Mouse (Mus musculus) frontal cortex, postnatal 14 days (tissue): ENCODE measurements around the gene Acp2.

Experiments used
- DNase-seq, 2 experiments: peaks; one replicate each; pipeline ENCODE4 v3.0.0; 2022; ENCODE audit warnings: low spot score in 2 of 2

Gene Acp2

GRCm38 (mm10) chr2:91202222-91202971 lies at the start of gene Acp2, which contains the start of gene Nr1h3:
TSS of gene Acp2 (plus strand) at chr2:91202885.
TSS of gene Nr1h3 (minus strand) at chr2:91202834.
- peak; percentile 89 to 94 for DNase-seq

DNA sequence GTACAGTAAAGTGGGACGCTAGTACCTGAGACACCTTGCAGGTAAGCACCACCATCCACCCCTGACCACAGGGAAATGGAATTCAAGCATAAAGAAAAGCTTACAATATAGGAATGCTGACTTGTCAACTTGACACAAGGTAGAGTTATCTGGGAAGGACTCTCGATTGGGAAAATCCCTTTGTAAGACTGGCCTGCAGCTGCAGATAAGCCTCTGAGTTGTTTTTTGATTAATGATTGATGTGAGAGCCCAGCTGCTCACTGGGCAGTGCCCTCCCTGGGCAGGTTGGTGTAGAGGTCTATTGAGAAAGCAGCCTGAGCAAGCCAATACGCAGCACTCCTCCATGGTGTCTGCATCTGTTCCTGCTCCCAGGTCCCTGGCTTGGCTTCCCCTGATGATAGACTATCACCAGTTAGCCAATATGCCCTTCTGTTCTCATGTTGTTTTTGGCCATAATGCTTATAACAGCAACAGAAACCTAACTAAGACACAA lies 49.8 kb upstream of the Acp2 start:
- DNase-seq, result no peak

- no peak for DNase-seq
These were observed 48.6 kb upstream of the Acp2 start for GRCm38 (mm10) chr2:91154091-91154490.

- no peak for DNase-seq
These were observed 45.5 kb upstream of the Acp2 start for GRCm38 (mm10) chr2:91157002-91157752.

- no peak for DNase-seq
These were observed 42.1 kb upstream of the Acp2 start for GRCm38 (mm10) chr2:91160591-91160990.

- no peak for DNase-seq
These were observed 39.7 kb upstream of the Acp2 start for GRCm38 (mm10) chr2:91162952-91163351.

DNA sequence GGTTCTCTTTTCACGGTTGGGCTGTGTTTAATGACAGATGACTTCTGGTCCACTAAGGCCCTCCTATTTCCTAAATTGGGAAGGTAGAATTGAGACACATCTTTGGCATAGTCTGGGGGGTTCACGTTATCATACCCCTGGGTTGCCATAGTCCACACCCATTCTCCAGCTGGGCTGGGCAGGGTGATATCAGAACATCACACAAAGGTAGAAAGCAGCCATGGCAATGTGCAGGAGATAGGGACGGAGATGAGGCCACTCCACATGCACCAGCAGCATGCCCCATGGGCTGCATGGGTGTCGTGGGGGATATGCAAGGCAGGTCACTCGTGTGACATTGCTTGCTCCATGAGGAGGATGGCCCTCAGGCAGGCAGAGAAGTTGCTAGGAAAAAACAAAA lies 39.2 kb upstream of the Acp2 start:
- no peak for DNase-seq

DNA sequence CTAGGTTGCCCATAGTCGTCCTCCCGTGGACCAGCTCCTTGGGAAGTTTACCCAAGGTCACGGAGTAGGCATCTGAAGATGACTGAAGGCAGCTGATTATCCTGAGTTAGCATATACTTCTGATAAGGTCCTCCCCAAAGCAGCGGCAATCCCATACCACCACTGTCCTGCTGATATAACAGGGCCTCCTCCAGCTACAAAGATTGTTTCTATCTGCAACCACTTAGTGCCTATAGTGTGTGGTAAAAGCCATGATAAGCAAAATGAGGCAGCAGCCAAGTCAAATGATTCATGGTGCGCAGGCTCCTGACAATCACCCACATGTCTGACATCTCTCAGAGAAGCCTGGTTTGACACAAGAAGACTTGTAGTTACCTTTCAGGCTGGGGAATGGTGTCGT lies 37.7 kb upstream of the Acp2 start:
- DNase-seq, result no peak

- no peak for DNase-seq
These were observed 35.1 kb upstream of the Acp2 start for GRCm38 (mm10) chr2:91167629-91168028.

DNA sequence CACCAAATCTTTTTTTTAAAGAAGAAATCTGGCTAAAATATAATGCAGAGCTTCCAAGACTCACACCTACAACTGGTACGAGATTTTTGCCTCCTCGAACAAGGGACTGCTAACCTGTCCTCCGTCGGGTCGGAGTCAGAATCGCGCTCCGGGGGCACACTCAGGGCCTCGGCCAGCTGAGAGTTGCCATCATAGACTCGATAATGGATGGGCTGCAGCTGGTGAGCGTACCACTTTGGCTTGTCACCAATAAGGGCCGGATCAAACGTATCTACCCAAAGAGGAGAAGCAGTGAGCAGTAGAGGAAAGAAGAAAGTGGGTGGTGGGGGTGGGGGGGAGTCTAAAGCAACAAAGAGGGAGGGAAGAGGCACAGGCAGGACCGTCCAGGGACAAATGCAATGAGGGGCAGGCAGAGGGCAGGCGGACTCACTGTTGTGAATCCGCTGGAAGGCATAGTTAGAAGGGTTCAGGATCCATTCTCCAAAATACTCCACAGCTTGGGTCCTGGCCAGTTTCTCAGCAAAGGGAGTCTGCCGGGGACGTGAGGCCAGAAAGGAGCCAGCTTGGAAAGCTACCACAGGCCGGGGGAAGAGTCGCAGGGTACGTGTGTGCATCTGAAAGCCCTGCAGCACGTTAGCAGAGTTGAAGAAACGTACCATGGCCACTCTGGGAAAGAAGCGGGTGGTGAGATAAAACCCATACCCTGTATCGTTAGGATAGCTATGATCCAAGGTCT lies 32.9 kb upstream of the Acp2 start:
- no peak for DNase-seq

GRCm38 (mm10) chr2:91175490-91175889 lies 27.2 kb upstream of the Acp2 start:
- DNase-seq, result no peak

DNA sequence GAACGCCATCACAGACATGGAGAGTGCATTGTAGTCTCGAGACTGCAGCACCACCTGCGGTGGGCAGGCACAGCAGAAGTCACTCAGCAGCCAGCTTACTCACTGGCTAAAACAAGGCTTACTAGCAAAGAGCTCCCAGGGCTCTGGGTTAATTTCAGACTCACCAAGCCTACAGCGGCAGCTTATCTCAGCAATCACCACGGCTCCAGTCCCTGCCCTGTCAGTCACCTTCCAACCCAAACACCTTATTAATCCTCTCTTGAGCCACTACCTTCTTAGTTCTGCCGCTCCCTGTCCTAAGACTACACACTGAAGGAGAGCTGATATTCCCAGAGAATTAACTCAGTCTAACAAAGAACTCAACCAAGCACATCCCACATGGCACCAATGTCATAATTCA lies 26.5 kb upstream of the Acp2 start:
- DNase-seq, result no peak

GRCm38 (mm10) chr2:91179825-91180224 lies 22.9 kb upstream of the Acp2 start:
- DNase-seq, result no peak

- DNase-seq, result no peak
These were observed 22.0 kb upstream of the Acp2 start for GRCm38 (mm10) chr2:91180706-91181105.

DNA sequence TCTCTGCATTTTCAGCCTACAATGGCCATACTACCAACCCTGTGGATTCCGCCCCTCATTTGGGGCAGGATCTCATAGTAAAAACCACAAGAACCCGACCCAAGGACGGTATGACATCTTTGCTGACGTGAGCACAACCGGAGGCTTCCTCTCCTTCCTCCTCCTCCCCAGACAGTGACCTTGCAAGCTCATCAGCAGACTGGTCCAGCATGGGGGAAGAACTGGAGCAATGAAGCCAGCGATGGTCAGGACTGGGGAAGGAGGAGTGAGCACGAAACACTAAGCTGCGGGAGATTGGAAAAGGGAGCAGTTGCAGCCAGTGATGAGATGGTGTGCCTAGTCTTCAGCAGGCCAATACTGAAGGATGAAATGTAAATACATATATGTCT lies 20.7 kb upstream of the Acp2 start:
- DNase-seq, result no peak

GRCm38 (mm10) chr2:91182405-91183147 lies 20.1 kb upstream of the Acp2 start:
- DNase-seq, result peak; percentile 75 to 76

GRCm38 (mm10) chr2:91183148-91183513 lies 19.6 kb upstream of the Acp2 start:
- DNase-seq, result peak; percentile 91 to 94

GRCm38 (mm10) chr2:91183711-91184405 lies 18.8 kb upstream of the Acp2 start, which contains the start of gene Madd:
TSS of gene Madd (minus strand) at chr2:91183837.
- no peak for DNase-seq

- DNase-seq, result no peak
These were observed 16.5 kb upstream of the Acp2 start for GRCm38 (mm10) chr2:91186208-91186607.

GRCm38 (mm10) chr2:91187431-91187830 lies 15.3 kb upstream of the Acp2 start:
- no peak for DNase-seq

- DNase-seq, result no peak
These were observed 12.2 kb upstream of the Acp2 start for GRCm38 (mm10) chr2:91190501-91190900.
